Mouse (Mus musculus) ovary, adult 18-20 months (tissue): ENCODE data around the gene Lrrc73.
A peak's percentile ranks its signal among the peaks of the same experiment; 100 is the strongest.

Experiments used
- DNase-seq: peaks from one replicate; pipeline ENCODE4 v3.0.0; 2022; ENCODE audit warnings: low spot score, mixed read lengths

Gene Lrrc73

GRCm38 (mm10) chr17:46253452-46254084 lies at the start of gene Lrrc73:
TSS of gene Lrrc73 (plus strand) at chr17:46253531.
- DNase-seq, result peak; percentile 82

- DNase-seq, result no peak
Observed at GRCm38 (mm10) chr17:46206676-46207075, 46.7 kb upstream of the Lrrc73 start.

- no peak for DNase-seq
Observed at GRCm38 (mm10) chr17:46210550-46210949, 42.8 kb upstream of the Lrrc73 start.

DNA sequence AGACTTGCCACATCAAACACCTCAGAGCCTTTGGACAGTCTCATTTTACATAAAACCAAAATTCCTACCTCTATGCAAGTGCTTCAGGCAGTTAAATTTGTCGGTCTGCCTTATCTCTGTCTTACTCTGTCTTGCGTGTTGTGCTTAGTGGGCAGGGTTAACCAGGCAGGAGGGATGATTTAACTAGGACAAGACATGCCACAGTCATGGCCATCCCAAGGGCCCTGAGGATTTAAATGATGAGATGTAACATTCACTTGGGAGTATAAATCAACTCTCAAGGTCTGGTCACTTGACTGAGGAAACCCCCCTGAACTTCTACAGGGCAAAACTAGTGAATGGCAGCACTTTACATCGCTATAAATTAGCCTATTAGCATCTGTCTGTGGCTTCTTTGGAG lies 31.7 kb upstream of the Lrrc73 start:
- no peak for DNase-seq

DNA sequence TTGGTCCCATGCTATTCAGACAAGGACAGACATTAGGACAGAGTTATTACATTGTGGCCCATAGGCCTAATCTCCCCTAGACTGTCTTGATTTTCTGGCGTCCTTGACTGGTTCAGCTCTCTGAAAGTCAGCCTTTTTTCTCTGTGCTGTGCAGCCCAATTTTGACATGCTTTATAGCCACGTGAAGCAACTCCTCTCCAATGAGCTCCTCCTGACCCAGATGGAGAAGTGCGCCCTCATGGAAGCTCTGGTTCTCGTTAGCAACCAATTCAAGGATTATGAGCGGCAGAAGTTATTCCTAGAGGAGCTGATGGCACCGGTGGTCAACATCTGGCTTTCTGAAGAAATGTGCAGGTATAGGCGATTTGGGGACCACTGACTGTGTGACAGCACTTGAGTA lies 25.8 kb upstream of the Lrrc73 start:
- no peak for DNase-seq

GRCm38 (mm10) chr17:46236067-46236466 lies 17.3 kb upstream of the Lrrc73 start:
- no peak for DNase-seq

DNA sequence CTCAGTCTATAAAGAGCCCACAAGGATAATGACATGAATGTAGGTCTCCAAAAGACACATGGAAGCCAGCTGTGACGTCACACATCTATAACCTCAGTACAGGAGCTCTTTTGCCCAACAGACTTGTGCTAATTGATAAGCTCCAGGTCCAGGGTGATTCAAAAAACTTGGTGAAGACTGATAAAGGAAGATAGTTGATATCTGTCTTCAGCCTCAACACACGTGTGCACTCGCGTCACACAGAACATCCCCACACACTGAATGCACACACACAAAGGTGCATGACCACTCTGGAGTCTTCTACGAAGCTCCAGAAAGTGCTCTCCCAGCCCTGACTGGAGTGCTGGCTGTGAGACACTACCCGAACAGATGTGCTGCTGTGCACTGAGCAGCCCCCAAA lies 16.3 kb upstream of the Lrrc73 start:
- no peak for DNase-seq

GRCm38 (mm10) chr17:46237480-46237879 lies 15.9 kb upstream of the Lrrc73 start:
- DNase-seq, result no peak

GRCm38 (mm10) chr17:46239516-46240114 lies 13.7 kb upstream of the Lrrc73 start:
- no peak for DNase-seq

- no peak for DNase-seq
Observed at GRCm38 (mm10) chr17:46241471-46241870, 11.9 kb upstream of the Lrrc73 start.

- DNase-seq, result no peak
Observed at GRCm38 (mm10) chr17:46242274-46242673, 11.1 kb upstream of the Lrrc73 start.

DNA sequence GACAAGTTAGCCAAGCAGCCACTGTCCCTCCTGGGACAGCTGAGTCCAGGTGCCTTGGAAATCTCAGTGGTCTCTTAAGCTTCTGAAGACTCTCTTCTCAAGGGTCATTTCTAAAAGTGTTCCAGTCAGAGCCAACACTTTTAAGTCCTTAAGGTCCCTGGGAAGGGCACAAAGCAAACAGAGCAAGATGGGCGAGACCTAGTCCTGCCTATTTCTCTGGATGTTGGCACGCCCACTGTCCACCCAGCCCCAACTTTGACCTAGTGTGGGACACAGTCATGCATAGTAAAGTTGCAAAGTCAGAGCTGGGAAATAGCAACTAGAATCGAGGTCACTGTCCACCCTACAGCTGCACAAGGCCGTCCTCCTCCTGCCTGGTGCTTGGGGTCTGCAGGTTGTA lies 10.3 kb upstream of the Lrrc73 start:
- DNase-seq, result no peak

- no peak for DNase-seq
Observed at GRCm38 (mm10) chr17:46243624-46244023, 9.7 kb upstream of the Lrrc73 start.

- DNase-seq, result no peak
Observed at GRCm38 (mm10) chr17:46244579-46244978, 8.8 kb upstream of the Lrrc73 start.

GRCm38 (mm10) chr17:46247512-46248188 lies 5.7 kb upstream of the Lrrc73 start, which contains the start of the genes Polr1c and Yipf3:
TSS of gene Polr1c (minus strand) at chr17:46248054.
TSS of gene Yipf3 (plus strand) at chr17:46248080.
- peak; percentile 92 for DNase-seq

DNA sequence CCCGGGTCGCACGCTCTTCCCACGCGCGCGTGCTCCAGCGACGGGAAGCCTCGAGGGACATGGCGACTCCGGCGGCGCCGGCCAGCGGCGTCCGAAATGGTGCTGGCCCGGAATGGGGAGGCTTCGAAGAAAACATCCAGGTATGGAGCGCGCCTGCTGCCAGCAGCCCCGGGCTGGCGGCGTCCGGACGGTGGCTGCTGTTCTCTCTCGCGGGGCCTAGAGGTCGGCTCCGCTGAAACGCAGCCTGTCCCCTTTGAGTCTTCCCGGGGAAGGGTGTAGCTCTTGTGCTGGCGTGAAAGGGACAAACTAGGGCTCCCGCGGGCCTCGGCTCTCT lies 5.2 kb upstream of the Lrrc73 start:
- no peak for DNase-seq

- no peak for DNase-seq
Observed at GRCm38 (mm10) chr17:46251174-46251573, 2.2 kb upstream of the Lrrc73 start.

DNA sequence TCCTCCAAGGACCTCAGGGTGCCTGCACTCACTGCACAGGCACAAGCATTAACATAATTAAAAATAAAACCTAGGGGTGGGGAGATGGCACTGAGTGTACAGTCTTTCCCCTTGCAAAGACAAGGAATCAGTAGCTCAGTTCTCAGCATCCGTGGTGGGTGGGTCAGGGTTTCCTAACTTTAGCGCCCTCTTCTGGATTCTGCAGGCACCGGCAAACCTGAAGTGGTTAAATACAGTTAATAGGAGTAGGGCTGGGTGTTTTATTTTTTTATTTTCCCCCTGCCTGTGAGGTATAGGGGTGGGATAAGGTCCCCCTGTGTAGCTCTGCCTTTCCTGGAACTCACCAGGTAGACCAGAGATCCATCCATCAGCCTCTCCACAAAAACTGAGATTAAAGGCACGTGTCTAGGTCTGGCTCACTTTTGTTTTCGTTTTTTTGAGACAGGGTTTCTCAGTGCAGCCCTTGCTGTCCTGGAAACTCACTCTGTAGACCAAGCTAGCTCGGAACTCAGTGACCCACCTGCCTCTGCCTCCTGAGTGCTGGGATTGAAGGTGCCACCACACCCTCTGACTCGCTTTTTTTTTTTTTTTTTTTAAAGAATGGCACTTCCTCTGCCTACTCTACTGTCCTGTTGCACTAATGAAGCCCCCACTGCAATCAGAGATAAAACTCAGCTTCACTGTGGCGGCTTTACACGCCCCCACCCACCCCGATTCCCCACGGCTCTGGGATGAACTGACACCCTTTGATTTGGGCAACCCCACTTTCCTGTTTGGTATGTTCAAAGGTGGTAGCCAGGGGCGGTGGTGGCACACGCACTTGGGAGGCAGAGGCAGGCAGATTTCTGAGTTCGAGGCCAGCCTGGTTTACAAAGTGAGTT lies 520 bp upstream of the Lrrc73 start:
- no peak for DNase-seq

DNA sequence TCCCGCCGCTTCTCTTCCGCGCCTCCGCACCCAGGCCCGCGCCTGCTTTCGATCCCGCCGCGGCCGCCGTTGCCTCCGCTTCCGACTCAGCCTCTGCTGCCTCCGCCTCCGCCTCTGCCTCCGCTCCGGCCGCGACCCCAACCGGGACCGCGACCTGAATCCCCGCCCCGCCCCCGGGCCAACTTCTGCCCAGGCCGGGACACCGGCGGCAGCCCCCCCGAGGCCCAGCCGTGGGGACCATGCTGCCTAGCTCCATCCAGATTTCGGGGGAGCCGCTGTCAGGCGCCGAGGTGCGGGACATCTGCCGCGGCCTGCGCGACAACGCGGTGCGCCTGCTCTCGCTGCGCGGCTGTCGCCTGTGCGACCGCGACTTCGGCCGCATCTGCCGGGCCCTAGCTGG lies 775 bp downstream of the Lrrc73 start:
- DNase-seq, result no peak

GRCm38 (mm10) chr17:46255147-46255546 lies 1.8 kb downstream of the Lrrc73 start:
- DNase-seq, result no peak

- no peak for DNase-seq
Observed at GRCm38 (mm10) chr17:46258279-46259053, 5.1 kb downstream of the Lrrc73 start.

DNA sequence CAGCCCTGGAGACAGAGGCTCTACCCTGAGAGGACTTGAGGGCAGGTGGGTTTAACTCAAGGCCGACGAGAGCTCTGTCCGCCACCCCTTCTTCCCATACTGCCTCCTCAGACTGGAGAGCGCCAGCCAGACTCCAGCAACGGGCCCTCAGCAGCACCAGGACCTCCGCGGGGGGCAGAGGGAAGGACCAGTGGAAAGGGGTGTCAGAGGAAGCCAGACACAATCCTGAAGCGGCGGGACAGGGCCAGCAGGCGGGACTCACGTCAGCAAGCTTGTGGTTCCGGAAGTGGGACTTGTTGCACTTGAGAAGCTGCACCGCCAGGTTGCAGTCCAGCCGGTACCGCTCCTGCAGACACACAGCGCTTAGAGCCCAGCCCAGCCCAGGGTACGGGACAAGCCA lies 6.3 kb downstream of the Lrrc73 start:
- DNase-seq, result no peak
